Mouse (Mus musculus) ovary, postnatal 14 days (tissue): Measurements from ENCODE around the gene Lonrf2.

Experiments
- DNase-seq: peaks from one replicate; pipeline ENCODE4 v3.0.0; 2022; ENCODE audit warnings: low spot score

The Lonrf2 gene

GRCm38 (mm10) chr1:38835568-38836476, 689 bp downstream of the Lonrf2 start:
- peak; percentile 14 for DNase-seq

- no peak for DNase-seq
Observed at GRCm38 (mm10) chr1:38834899-38835298, 1.6 kb downstream of the Lonrf2 start.

- DNase-seq: no peak
Observed at GRCm38 (mm10) chr1:38824926-38825325, 11.6 kb downstream of the Lonrf2 start.

- no peak for DNase-seq
Observed at GRCm38 (mm10) chr1:38823851-38824250, 12.7 kb downstream of the Lonrf2 start.

GRCm38 (mm10) chr1:38819691-38820090, 16.8 kb downstream of the Lonrf2 start:
- no peak for DNase-seq

- no peak for DNase-seq
Observed at GRCm38 (mm10) chr1:38817671-38818070, 18.8 kb downstream of the Lonrf2 start.

- no peak for DNase-seq
Observed at GRCm38 (mm10) chr1:38817268-38817667, 19.2 kb downstream of the Lonrf2 start.

GRCm38 (mm10) chr1:38816306-38816705, 20.2 kb downstream of the Lonrf2 start:
- DNase-seq: no peak

- DNase-seq: no peak
Observed at GRCm38 (mm10) chr1:38807121-38807520, 29.4 kb downstream of the Lonrf2 start.

GRCm38 (mm10) chr1:38800402-38800801, 36.1 kb downstream of the Lonrf2 start:
- DNase-seq: no peak

GRCm38 (mm10) chr1:38799304-38799703, 37.2 kb downstream of the Lonrf2 start:
- DNase-seq: peak; percentile 20

- DNase-seq: no peak
Observed at GRCm38 (mm10) chr1:38796936-38797335, 39.6 kb downstream of the Lonrf2 start.

- DNase-seq: no peak
Observed at GRCm38 (mm10) chr1:38795496-38795895, 41.0 kb downstream of the Lonrf2 start.

- DNase-seq: no peak
Observed at GRCm38 (mm10) chr1:38791016-38791810, 45.3 kb downstream of the Lonrf2 start.

GRCm38 (mm10) chr1:38789988-38790602, 46.4 kb downstream of the Lonrf2 start:
- DNase-seq: no peak

- no peak for DNase-seq
Observed at GRCm38 (mm10) chr1:38788904-38789303, 47.6 kb downstream of the Lonrf2 start.

- peak; percentile 45 for DNase-seq
Observed at GRCm38 (mm10) chr1:38787443-38787842, 49.1 kb downstream of the Lonrf2 start.

- no peak for DNase-seq
Observed at GRCm38 (mm10) chr1:38786358-38786757, 50.2 kb downstream of the Lonrf2 start.

GRCm38 (mm10) chr1:38778271-38778670, 58.2 kb downstream of the Lonrf2 start:
- DNase-seq: no peak

- no peak for DNase-seq
Observed at GRCm38 (mm10) chr1:38777500-38777899, 59.0 kb downstream of the Lonrf2 start.

GRCm38 (mm10) chr1:38775713-38776112, 60.8 kb downstream of the Lonrf2 start:
- no peak for DNase-seq

GRCm38 (mm10) chr1:38770676-38771075, 65.8 kb downstream of the Lonrf2 start:
- no peak for DNase-seq

GRCm38 (mm10) chr1:38769920-38770319, 66.6 kb downstream of the Lonrf2 start:
- peak; percentile 61 for DNase-seq
